13 mouse cellular contexts compared by ENCODE assay signal in genomic region chr6:84148470-84148869, GRCm38 (mm10).
DNase-seq lines count a peak whose midpoint lies in the region; ATAC-seq lines count a peak whose summit lies in the region.
"Had no signal": no experiment of that assay in that cellular context is flagged by ENCODE, and none has a peak within 500 bp of the region (broad histone marks: within the 10 kb centered on the region; RNA-seq: fewer than 3 reads in every experiment).

No protein-coding gene starts in this region.

- peak; percentile 14 for DNase-seq in hindbrain, embryonic 11.5 days (ENCODE audit: low spot score)
- DNase-seq in midbrain, embryonic 11.5 days (ENCODE audit: low spot score, missing footprints): peak; percentile 85
- DNase-seq in NIH3T3 (ENCODE audit: low read depth): peak; percentile 82
- peak; percentile 26 for DNase-seq in induced T-regulatory cell, adult 2 months (ENCODE audit: low read depth)
- no peak for DNase-seq in urinary bladder, adult 2 months (ENCODE audit: low spot score)
- no peak for DNase-seq in frontal cortex, postnatal 10 days (ENCODE audit: low spot score in 2 of 2)

- no peaks in the 10 kb centered on the region for H3K36me3 ChIP-seq in hindbrain, embryonic 11.5 days (ENCODE audit: control insufficient read depth, insufficient read depth, low read length)
- H3K36me3 ChIP-seq in hindbrain, embryonic 16.5 days (ENCODE audit: control insufficient read depth, insufficient read depth, low read length): no peaks in the 10 kb centered on the region
- no peaks in the 10 kb centered on the region for H3K36me3 ChIP-seq in midbrain, embryonic 11.5 days (ENCODE audit: control insufficient read depth, insufficient read depth, low read length)
- H3K36me3 ChIP-seq in midbrain, embryonic 16.5 days (ENCODE audit: control insufficient read depth, insufficient read depth, low read length): no peaks in the 10 kb centered on the region
- H3K36me3 ChIP-seq: embryonic facial prominence, embryonic 12.5 days; G1E; neural tube, embryonic 12.5 days had no signal

- no peaks in the 10 kb centered on the region for H3K4me1 ChIP-seq in hindbrain, embryonic 11.5 days (replicated peaks; ENCODE audit: control insufficient read depth, insufficient read depth, low read length)
- no peaks in the 10 kb centered on the region for H3K4me1 ChIP-seq in hindbrain, embryonic 16.5 days (ENCODE audit: control insufficient read depth, insufficient read depth, low read depth, low read length)
- no peaks in the 10 kb centered on the region for H3K4me1 ChIP-seq in midbrain, embryonic 11.5 days (ENCODE audit: control insufficient read depth, insufficient read depth, low read length)
- H3K4me1 ChIP-seq in midbrain, embryonic 16.5 days (ENCODE audit: control insufficient read depth, insufficient read depth, low read length): peaks cover 3% of the 10 kb centered on the region; the same call in 1 of the 2 replicates
- H3K4me1 ChIP-seq: neural tube, embryonic 12.5 days had no signal

- no peak overlapping the region for H3K4me2 ChIP-seq in hindbrain, embryonic 11.5 days (replicated peaks; ENCODE audit: low read depth, low read length)
- H3K4me2 ChIP-seq in hindbrain, embryonic 16.5 days (ENCODE audit: low read length): no peak overlapping the region
- no peak overlapping the region for H3K4me2 ChIP-seq in midbrain, embryonic 11.5 days
- H3K4me2 ChIP-seq in midbrain, embryonic 16.5 days (ENCODE audit: low read length): no peak overlapping the region
- H3K4me2 ChIP-seq: embryonic facial prominence, embryonic 12.5 days; heart, embryonic 12.5 days; neural tube, embryonic 12.5 days had no signal

- H3K27me3 ChIP-seq in hindbrain, embryonic 11.5 days (ENCODE audit: control insufficient read depth, insufficient read depth, low read length): no peaks in the 10 kb centered on the region
- H3K27me3 ChIP-seq in hindbrain, embryonic 16.5 days (replicated peaks; ENCODE audit: control insufficient read depth, insufficient read depth, low read length): no peaks in the 10 kb centered on the region
- H3K27me3 ChIP-seq in midbrain, embryonic 11.5 days (ENCODE audit: control insufficient read depth, insufficient read depth, low read length): no peaks in the 10 kb centered on the region
- H3K27me3 ChIP-seq in midbrain, embryonic 16.5 days (ENCODE audit: control insufficient read depth, insufficient read depth, low read depth, low read length): no peaks in the 10 kb centered on the region
- H3K27me3 ChIP-seq: embryonic facial prominence, embryonic 12.5 days; heart, embryonic 12.5 days; neural tube, embryonic 12.5 days had no signal

- H3K4me3 ChIP-seq in hindbrain, embryonic 11.5 days (ENCODE audit: low read depth, low read length): no peak overlapping the region
- no peak overlapping the region for H3K4me3 ChIP-seq in hindbrain, embryonic 16.5 days (ENCODE audit: low read length)
- H3K4me3 ChIP-seq in midbrain, embryonic 11.5 days (ENCODE audit: low read depth, low read length): no peak overlapping the region
- no peak overlapping the region for H3K4me3 ChIP-seq in midbrain, embryonic 16.5 days (ENCODE audit: low read depth, low read length)
- H3K4me3 ChIP-seq: embryonic facial prominence, embryonic 12.5 days; heart, embryonic 12.5 days; neural tube, embryonic 12.5 days had no signal

- H3K9ac ChIP-seq in hindbrain, embryonic 11.5 days (ENCODE audit: low read depth, low read length): no peak overlapping the region
- H3K9ac ChIP-seq in hindbrain, embryonic 16.5 days (ENCODE audit: low read depth, low read length): no peak overlapping the region
- H3K9ac ChIP-seq in midbrain, embryonic 11.5 days (ENCODE audit: low read length): no peak overlapping the region
- H3K9ac ChIP-seq in midbrain, embryonic 16.5 days (ENCODE audit: low read depth, low read length): no peak overlapping the region
- H3K9ac ChIP-seq: embryonic facial prominence, embryonic 12.5 days; heart, embryonic 12.5 days; neural tube, embryonic 12.5 days had no signal

- WGBS in hindbrain, embryonic 11.5 days: 83% methylated on average over 6 of the region's 6 CpGs
- 74% methylated on average over 6 of the region's 6 CpGs for WGBS in hindbrain, embryonic 16.5 days
- 75% methylated on average over 6 of the region's 6 CpGs for WGBS in midbrain, embryonic 11.5 days
- WGBS in midbrain, embryonic 16.5 days: 75% methylated on average over 6 of the region's 6 CpGs

- H3K9me3 ChIP-seq in hindbrain, embryonic 11.5 days (ENCODE audit: control insufficient read depth, low read length): no peaks in the 10 kb centered on the region
- no peaks in the 10 kb centered on the region for H3K9me3 ChIP-seq in hindbrain, embryonic 16.5 days (ENCODE audit: control insufficient read depth, low read length)
- no peaks in the 10 kb centered on the region for H3K9me3 ChIP-seq in midbrain, embryonic 11.5 days (ENCODE audit: control insufficient read depth, low read length)
- H3K9me3 ChIP-seq in midbrain, embryonic 16.5 days (replicated peaks; ENCODE audit: control insufficient read depth, low read length, poor library complexity, severe bottlenecking): no peaks in the 10 kb centered on the region
- H3K9me3 ChIP-seq: embryonic facial prominence, embryonic 12.5 days; G1E; heart, embryonic 12.5 days; neural tube, embryonic 12.5 days had no signal

- no peak for ATAC-seq in hindbrain, embryonic 11.5 days (ENCODE audit: low FRiP score)
- ATAC-seq in hindbrain, embryonic 16.5 days: no peak
- ATAC-seq in midbrain, embryonic 11.5 days (ENCODE audit: low FRiP score): no peak
- ATAC-seq in midbrain, embryonic 16.5 days: no peak

- H3K27ac ChIP-seq in hindbrain, embryonic 11.5 days (ENCODE audit: low read depth, low read length): no peak overlapping the region
- no peak overlapping the region for H3K27ac ChIP-seq in hindbrain, embryonic 16.5 days (ENCODE audit: low read depth, low read length)
- H3K27ac ChIP-seq in midbrain, embryonic 11.5 days (ENCODE audit: low read depth, low read length): no peak overlapping the region
- H3K27ac ChIP-seq in midbrain, embryonic 16.5 days (ENCODE audit: low read length): no peak overlapping the region
- H3K27ac ChIP-seq: embryonic facial prominence, embryonic 12.5 days; macrophage; neural tube, embryonic 12.5 days had no signal

Comparison
In these comparisons a context has a peak if more than half of its experiments do, and no peak if none do; other contexts are left out.
1. DNase-seq: peak in hindbrain, embryonic 11.5 days (single experiment), midbrain, embryonic 11.5 days (single experiment), NIH3T3 (single experiment) and induced T-regulatory cell, adult 2 months (single experiment); none in urinary bladder, adult 2 months (single experiment) and frontal cortex, postnatal 10 days (0 of 2).